7 mouse cellular contexts compared by ENCODE assay signal in genomic region chr13:37434137-37434772, GRCm38 (mm10).
DNase-seq lines count a peak whose midpoint lies in the region; ATAC-seq lines count a peak whose summit lies in the region.

No protein-coding gene starts in this region.

- no peaks in the 10 kb centered on the region for H3K36me3 ChIP-seq in intestine, embryonic 15.5 days

- peak; percentile 82 for ATAC-seq in intestine, embryonic 15.5 days
- peak; percentile 92 for ATAC-seq in megakaryocyte progenitor cell, adult 5-6 weeks (replicated peaks; ENCODE audit: poor library complexity)

- DNase-seq in T-cell, adult 2 months (ENCODE audit: low spot score), result peak; percentile 77
- DNase-seq in cerebellum, postnatal 36 days, result peak; percentile 16 to 57
- DNase-seq in gastrocnemius, postnatal 36 days, result peak; percentile 43
- peak; percentile 77 to 82 for DNase-seq in left cerebral cortex, postnatal 14 days (ENCODE audit: low spot score in 2 of 2)
- DNase-seq in right cerebral cortex, postnatal 14 days, result peak; percentile 28

- H3K9ac ChIP-seq in intestine, embryonic 15.5 days, result peak overlapping the region; percentile 45

- peak overlapping the region; percentile 78 for H3K4me2 ChIP-seq in intestine, embryonic 15.5 days (replicated peaks)

- H3K4me1 ChIP-seq in intestine, embryonic 15.5 days (replicated peaks), result peaks cover 5% of the 10 kb centered on the region; the same call in 1 of the 2 replicates

- under 1% methylated on average over 19 of the region's 19 CpGs for WGBS in intestine, embryonic 15.5 days

- intact Hi-C loops in gastrocnemius, postnatal 36 days (cut with DNase I), result no loop called here
- intact Hi-C loops in left cerebral cortex, postnatal 14 days (cut with DNase I), result loop anchor here (10.0 kb wide), 1 partner anchor 601 kb away; the partner anchor contains the start of genes Cage1 and Riok1

- no peaks in the 10 kb centered on the region for H3K9me3 ChIP-seq in intestine, embryonic 15.5 days

- peak overlapping the region; percentile 44 for H3K4me3 ChIP-seq in intestine, embryonic 15.5 days (replicated peaks)

- 0 out of 2 replicates have a peak, but pooled peaks cover 3% of the 10 kb centered on the region for H3K27me3 ChIP-seq in intestine, embryonic 15.5 days (replicated peaks)

- H3K27ac ChIP-seq in intestine, embryonic 15.5 days, result peak overlapping the region; percentile 52

Comparison
In these comparisons a context has a peak if more than half of its experiments do, and no peak if none do; other contexts are left out.
1. Peak in every context shown above with its lines: DNase-seq, ATAC-seq, H3K4me3 ChIP-seq and H3K27ac ChIP-seq.
2. DNase-seq: peak in every context shown above with its lines; median percentile 80 in left cerebral cortex, postnatal 14 days; 77 in T-cell, adult 2 months; 43 in gastrocnemius, postnatal 36 days; 36 in cerebellum, postnatal 36 days; 28 in right cerebral cortex, postnatal 14 days.